Mouse (Mus musculus) MEL (cell line): Measurements from ENCODE around the gene Cdc42ep3. TPM values are rescaled to one million over a fixed set of nuclear protein-coding genes. Genes with fewer than 3 reads are reported as not detected.

Experiments used
- DNase-seq: peaks from one replicate; pipeline ENCODE4 v3.0.0; 2011; ENCODE audit warnings: low read depth, low spot score
- H3K27ac ChIP-seq: 2 replicates; pipeline ENCODE4 v1.5.1; 2012; ENCODE audit warnings: low read depth, mild to moderate bottlenecking, control low read depth, low read length, moderate library complexity; ENCODE audit not compliant: control insufficient read depth
- H3K27me3 ChIP-seq, 2 experiments: fragments of 150-350 bp in 1 of 2; sonication (generic) in 1 of 2; 2 replicates each; pipeline ENCODE4 v1.6.1; 2012; ENCODE audit warnings: low read length in 2 of 2, mild to moderate bottlenecking in 2 of 2, improper control_type of control experiment in 1 of 2, moderate library complexity in 1 of 2; ENCODE audit not compliant: insufficient read depth in 2 of 2, control insufficient read depth in 1 of 2
- H3K36me3 ChIP-seq, 2 experiments: 2 replicates each; pipeline ENCODE4 v1.6.1; 2012 to 2014; ENCODE audit warnings: low read length in 2 of 2, improper control_type of control experiment in 1 of 2, inconsistent platforms in 1 of 2, mild to moderate bottlenecking in 1 of 2; ENCODE audit not compliant: insufficient read depth in 2 of 2, control insufficient read depth in 1 of 2
- H3K4me1 ChIP-seq, 2 experiments: fragments of 150-350 bp in 1 of 2; sonication (generic) in 1 of 2; 2 replicates each; pipeline ENCODE4 v1.6.1; 2012; ENCODE audit warnings: low read length in 2 of 2, improper control_type of control experiment in 1 of 2, mild to moderate bottlenecking in 1 of 2; ENCODE audit not compliant: insufficient read depth in 2 of 2, control insufficient read depth in 1 of 2
- H3K4me3 ChIP-seq, 2 experiments: fragments of 150-350 bp in 1 of 2; sonication (generic) in 1 of 2; 2 replicates each; pipeline ENCODE4 v1.5.1; 2012; ENCODE audit warnings: low read depth in 2 of 2, low read length in 2 of 2, mild to moderate bottlenecking in 2 of 2, moderate library complexity in 2 of 2, control low read depth in 1 of 2, improper control_type of control experiment in 1 of 2; ENCODE audit not compliant: control insufficient read depth in 1 of 2, insufficient read depth in 1 of 2
- H3K79me2 ChIP-seq: 2 replicates; pipeline ENCODE4 v1.6.1; 2012; ENCODE audit warnings: mild to moderate bottlenecking, low read length, moderate library complexity; ENCODE audit not compliant: control insufficient read depth, poor library complexity, insufficient read depth
- H3K9ac ChIP-seq: 2 replicates; pipeline ENCODE4 v1.6.1; 2012; ENCODE audit warnings: low read depth, mild to moderate bottlenecking, control low read depth, low read length, moderate library complexity; ENCODE audit not compliant: control insufficient read depth, poor library complexity, severe bottlenecking
- H3K9me3 ChIP-seq: fragments of 150-350 bp; sonication (generic); replicated peaks from 2 replicates; pipeline ENCODE4 v1.6.1; 2012; ENCODE audit warnings: mild to moderate bottlenecking, low read length, improper control_type of control experiment, moderate library complexity; ENCODE audit not compliant: insufficient read depth
- CHD2 ChIP-seq: IDR thresholded peaks from 2 replicates; pipeline ENCODE4 v1.6.1; 2011; ENCODE audit warnings: low read length, improper control_type of control experiment
- CTCF ChIP-seq, 3 experiments: IDR thresholded peaks in 2 of 3; conservative IDR thresholded peaks in 1 of 3; 2 replicates each; pipeline ENCODE4 v1.5.1; 2011 to 2012; ENCODE audit warnings: low read length in 3 of 3, low read depth in 2 of 3, mild to moderate bottlenecking in 2 of 3, improper control_type of control experiment in 1 of 3, inconsistent platforms in 1 of 3, mixed read lengths in 1 of 3, moderate library complexity in 1 of 3; ENCODE audit not compliant: control insufficient read depth in 1 of 3, insufficient read depth in 1 of 3, poor library complexity in 1 of 3, severe bottlenecking in 1 of 3
- E2F4 ChIP-seq: IDR thresholded peaks from 2 replicates; pipeline ENCODE4 v1.6.1; 2011; ENCODE audit warnings: low read depth, low read length, improper control_type of control experiment, borderline replicate concordance
- EP300 ChIP-seq, 2 experiments: IDR thresholded peaks; 2 replicates each; pipeline ENCODE4 v1.6.1; 2011; ENCODE audit warnings: improper control_type of control experiment in 2 of 2, low read length in 2 of 2, low read depth in 1 of 2, mild to moderate bottlenecking in 1 of 2
- HCFC1 ChIP-seq: IDR thresholded peaks from 2 replicates; pipeline ENCODE4 v1.6.1; 2012; ENCODE audit warnings: low read depth, mild to moderate bottlenecking, inconsistent platforms, low read length, improper control_type of control experiment, moderate library complexity
- MAFK ChIP-seq: IDR thresholded peaks from 2 replicates; pipeline ENCODE4 v1.6.1; 2011; ENCODE audit warnings: low read depth, mild to moderate bottlenecking, low read length, improper control_type of control experiment, borderline replicate concordance
- MEF2A ChIP-seq: IDR thresholded peaks from 2 replicates; pipeline ENCODE4 v1.6.1; 2014; ENCODE audit warnings: low read depth, mild to moderate bottlenecking, inconsistent platforms, low read length, improper control_type of control experiment; ENCODE audit not compliant: poor library complexity, insufficient replicate concordance, severe bottlenecking; ENCODE audit errors: extremely low read depth
- MXI1 ChIP-seq: IDR thresholded peaks from 2 replicates; pipeline ENCODE4 v1.6.1; 2011; ENCODE audit warnings: mild to moderate bottlenecking, low read depth, low read length, improper control_type of control experiment
- MYC ChIP-seq: IDR thresholded peaks from 2 replicates; pipeline ENCODE4 v1.6.1; 2011; ENCODE audit warnings: low read depth, mild to moderate bottlenecking, low read length, improper control_type of control experiment, moderate library complexity
- NELFE ChIP-seq: IDR thresholded peaks from 2 replicates; pipeline ENCODE4 v1.6.1; 2011; ENCODE audit warnings: low read depth, low read length, improper control_type of control experiment
- RAD21 ChIP-seq: IDR thresholded peaks from 2 replicates; pipeline ENCODE4 v1.6.1; 2011; ENCODE audit warnings: mild to moderate bottlenecking, low read depth, low read length, improper control_type of control experiment
- RCOR1 ChIP-seq: IDR thresholded peaks from 2 replicates; pipeline ENCODE4 v1.6.1; 2012; ENCODE audit warnings: low read depth, mild to moderate bottlenecking, inconsistent platforms, low read length, improper control_type of control experiment
- SIN3A ChIP-seq: IDR thresholded peaks from 2 replicates; pipeline ENCODE4 v1.6.1; 2012; ENCODE audit warnings: low read length, improper control_type of control experiment, inconsistent platforms
- TAL1 ChIP-seq: IDR thresholded peaks from 2 replicates; pipeline ENCODE4 v1.6.1; 2012; ENCODE audit warnings: mild to moderate bottlenecking, inconsistent platforms, low read length, moderate library complexity, mixed read lengths
- TCF12 ChIP-seq: IDR thresholded peaks from 2 replicates; pipeline ENCODE4 v1.6.1; 2014; ENCODE audit warnings: low read depth, mild to moderate bottlenecking, inconsistent platforms, low read length, improper control_type of control experiment, moderate library complexity
- USF1 ChIP-seq: IDR thresholded peaks from 2 replicates; pipeline ENCODE4 v1.6.1; 2014; ENCODE audit warnings: low read depth, mild to moderate bottlenecking, inconsistent platforms, low read length, improper control_type of control experiment, moderate library complexity
- polyA plus RNA-seq, 2 experiments: library from polyadenylated mRNA; stranded (reverse) in 1 of 2; unstranded in 1 of 2; fragments of >175 nt in 1 of 2; fragments of >200 nt in 1 of 2; gene quantifications; 2 replicates each; pipeline versions ENCODE4 v1.2.1 to v1.2.4; 2012; ENCODE audit warnings: low replicate concordance in 2 of 2, low read depth in 1 of 2; ENCODE audit not compliant: insufficient read length in 2 of 2, insufficient read depth in 1 of 2, missing spikeins in 1 of 2
- total RNA-seq: library from RNA; depleted of rRNA; stranded (reverse); fragments of 300-350 nt; gene quantifications from 2 replicates; pipeline ENCODE4 v1.2.3, GENCODE M21; 2012

The Cdc42ep3 gene
- total and polyA plus RNA-seq, 3 experiments = 4.2 to 8.4 TPM; not detected in 1

GRCm38 (mm10) chr17:79349371-79349770 is 5.5 kb downstream of the Cdc42ep3 start (continued):
- no peak for TF ChIP-seq CTCF (IDR thresholded peaks at IDR 0.05 in 2 of 3, conservative IDR thresholded peaks at IDR 0.05 in 1 of 3; ENCODE audit: control insufficient read depth in 1 of 3, insufficient read depth in 1 of 3, low read depth in 2 of 3, low read length in 3 of 3, poor library complexity in 1 of 3, severe bottlenecking in 1 of 3)
- no peak for TF ChIP-seq TAL1

GRCm38 (mm10) chr17:79347920-79348589 is 6.8 kb downstream of the Cdc42ep3 start:
- Histone ChIP-seq H3K9ac (no peak overlapping the region), H3K9me3 (no peaks in the 10 kb centered on the region), H3K4me3 (no peak overlapping the region), H3K27ac (no peak overlapping the region), H3K4me1 (peaks cover 4 to 6% of the 10 kb centered on the region in 2 experiments), H3K79me2 (no peaks in the 10 kb centered on the region), H3K36me3 (peaks cover 0 to 9% of the 10 kb centered on the region in 2 experiments; a peak in 2 of 4 replicates), H3K27me3 (no peaks in the 10 kb centered on the region)
- DNase-seq = peak; percentile 14
- no peak for TF ChIP-seq TCF12
- TF ChIP-seq RAD21 = no peak
- no peak for TF ChIP-seq RCOR1
- no peak for TF ChIP-seq NELFE
- no peak for TF ChIP-seq MAFK
- no peak for TF ChIP-seq MXI1
- no peak for TF ChIP-seq EP300 (IDR thresholded peaks at IDR 0.05; ENCODE audit: low read depth in 1 of 2, low read length in 2 of 2)
- no peak for TF ChIP-seq MEF2A
- TF ChIP-seq CHD2 = no peak
- TF ChIP-seq E2F4 = no peak
- no peak for TF ChIP-seq MYC
- no peak for TF ChIP-seq SIN3A

GRCm38 (mm10) chr17:79347291-79347690 is 7.6 kb downstream of the Cdc42ep3 start:
- no peak overlapping the region for H3K9ac ChIP-seq
- no peak overlapping the region for H3K27ac ChIP-seq
- H3K27me3 ChIP-seq = no peaks in the 10 kb centered on the region
- peaks cover 0 to 10% of the 10 kb centered on the region in 2 experiments; a peak in 2 of 4 replicates for H3K36me3 ChIP-seq
- H3K4me1 ChIP-seq = peaks cover 6 to 9% of the 10 kb centered on the region in 2 experiments
- peak; percentile 11; the same call in 1 of the 2 replicates for TF ChIP-seq USF1
- TF ChIP-seq MEF2A = no peak
- no peak for TF ChIP-seq RCOR1
- TF ChIP-seq HCFC1 = no peak
- TF ChIP-seq, all 39 proteins: peak for 1
- H3K9me3 ChIP-seq = no peaks in the 10 kb centered on the region
- no peak for DNase-seq
- no peaks in the 10 kb centered on the region for H3K79me2 ChIP-seq
- no peak overlapping the region for H3K4me3 ChIP-seq
